Mouse (Mus musculus): ENCODE measurements around the gene Zswim3.
"Not testable (repeated sequence)": the region's sequence is repeated elsewhere in the genome, so short reads cannot be mapped to it uniquely, and the experiment has no call there.

Gene Zswim3

GRCm38 (mm10) chr2:164855572-164855971 lies 50.7 kb downstream of the Zswim3 start:
- DNase-seq (ENCODE audit: low spot score), result not testable (repeated sequence)

- no peak for DNase-seq (ENCODE audit: low spot score)
Observed at GRCm38 (mm10) chr2:164856309-164857100, 51.6 kb downstream of the Zswim3 start.

- no peak for DNase-seq (ENCODE audit: low spot score)
Observed at GRCm38 (mm10) chr2:164857101-164857821, 52.4 kb downstream of the Zswim3 start, which contains the start of gene Pltp. Gene Pltp, minus strand, starts transcription at chr2:164857711.

GRCm38 (mm10) chr2:164857842-164858553 lies 53.1 kb downstream of the Zswim3 start:
- DNase-seq (ENCODE audit: low spot score), result no peak

GRCm38 (mm10) chr2:164859155-164859554 lies 54.3 kb downstream of the Zswim3 start:
- DNase-seq (ENCODE audit: low spot score), result no peak

GRCm38 (mm10) chr2:164859640-164860432 lies 54.9 kb downstream of the Zswim3 start:
- no peak for DNase-seq (ENCODE audit: low spot score)

GRCm38 (mm10) chr2:164861094-164861493 lies 56.2 kb downstream of the Zswim3 start:
- DNase-seq (ENCODE audit: low spot score), result no peak

GRCm38 (mm10) chr2:164862179-164862861 lies 57.4 kb downstream of the Zswim3 start:
- no peak for DNase-seq (ENCODE audit: low spot score)

- not testable (repeated sequence) for DNase-seq (ENCODE audit: low spot score)
Observed at GRCm38 (mm10) chr2:164863411-164863810, 58.5 kb downstream of the Zswim3 start.

GRCm38 (mm10) chr2:164864593-164864992 lies 59.7 kb downstream of the Zswim3 start:
- DNase-seq (ENCODE audit: low spot score), result no peak

- DNase-seq (ENCODE audit: low spot score), result no peak
Observed at GRCm38 (mm10) chr2:164866741-164867551, 62.0 kb downstream of the Zswim3 start.

- no peak for DNase-seq (ENCODE audit: low spot score)
Observed at GRCm38 (mm10) chr2:164867566-164867965, 62.7 kb downstream of the Zswim3 start.

- DNase-seq (ENCODE audit: low spot score), result no peak
Observed at GRCm38 (mm10) chr2:164868491-164868890, 63.6 kb downstream of the Zswim3 start.

Data from c-Kit-positive CD71-positive TER-119-positive erythroid progenitor cells, embryonic 14.5 days (primary cell).